Mouse (Mus musculus): ENCODE data around the gene Ptgr1.

Ptgr1 gene

GRCm38 (mm10) chr4:58926120-58926519 lies 60.8 kb downstream of the Ptgr1 start:
- no peak for DNase-seq (ENCODE audit: low spot score in 2 of 2)

- no peak for DNase-seq (ENCODE audit: low spot score in 2 of 2)
Measured at GRCm38 (mm10) chr4:58925664-58926063, 61.3 kb downstream of the Ptgr1 start.

- DNase-seq (ENCODE audit: low spot score in 2 of 2) = no peak
Measured at GRCm38 (mm10) chr4:58923933-58924332, 63.0 kb downstream of the Ptgr1 start.

All from frontal cortex, postnatal 36 days (tissue).